Mouse (Mus musculus) layer of hippocampus, postnatal 10 days (tissue): ENCODE results near the gene Trim16. TPM values are rescaled to one million over a fixed set of nuclear protein-coding genes. Genes with fewer than 3 reads are reported as not detected.
A peak's percentile ranks its signal among the peaks of the same experiment; 100 is the strongest.

Experiments used
- DNase-seq, 2 experiments: peaks; one replicate each; pipeline ENCODE4 v3.0.0; 2021; ENCODE audit warnings: low spot score in 2 of 2
- long read RNA-seq: library from polyadenylated mRNA; stranded (forward); transcript quantifications from one replicate; pipeline ENCODE4 v2.0.0, GENCODE M21; 2023
- total RNA-seq, 2 experiments: library from RNA; stranded (reverse); gene quantifications; 2 replicates each; pipeline ENCODE4 v1.2.3; 2021

Trim16 gene
- 1 to 10 TPM; 5.3 to 5.5 TPM for total RNA-seq
- long read RNA-seq, partial matches to known transcripts = 0 of 2 reads
- long read RNA-seq, other reads (novel, unspliced or antisense) = 0 of 2 reads

- peak; percentile 45 to 53 for DNase-seq
Observed at GRCm38 (mm10) chr11:62820059-62820541, at the start of gene Trim16. Gene Trim16 (plus strand): TSS chr11:62820231.

GRCm38 (mm10) chr11:62776510-62776909, 43.5 kb upstream of the Trim16 start:
- no peak for DNase-seq

GRCm38 (mm10) chr11:62788935-62789616, 31.0 kb upstream of the Trim16 start, which contains the start of gene Zfp286:
Gene Zfp286 (minus strand): TSS chr11:62789462.
- peak; percentile 91 for DNase-seq

GRCm38 (mm10) chr11:62789617-62789936, 30.5 kb upstream of the Trim16 start:
- no peak for DNase-seq

- no peak for DNase-seq
Observed at GRCm38 (mm10) chr11:62804119-62804518, 15.9 kb upstream of the Trim16 start.

GRCm38 (mm10) chr11:62807965-62808364, 12.1 kb upstream of the Trim16 start:
- DNase-seq = no peak

GRCm38 (mm10) chr11:62809201-62809600, 10.8 kb upstream of the Trim16 start:
- DNase-seq = no peak

- no peak for DNase-seq
Observed at GRCm38 (mm10) chr11:62812268-62812667, 7.8 kb upstream of the Trim16 start.

GRCm38 (mm10) chr11:62813497-62813896, 6.5 kb upstream of the Trim16 start:
- no peak for DNase-seq

GRCm38 (mm10) chr11:62813970-62814624, 5.9 kb upstream of the Trim16 start:
- DNase-seq = no peak

- no peak for DNase-seq
Observed at GRCm38 (mm10) chr11:62814625-62815024, 5.4 kb upstream of the Trim16 start.

GRCm38 (mm10) chr11:62815438-62815837, 4.6 kb upstream of the Trim16 start:
- no peak for DNase-seq

GRCm38 (mm10) chr11:62816591-62816990, 3.4 kb upstream of the Trim16 start:
- no peak for DNase-seq

GRCm38 (mm10) chr11:62819059-62819686, 858 bp upstream of the Trim16 start:
- no peak for DNase-seq

GRCm38 (mm10) chr11:62820661-62821437, 818 bp downstream of the Trim16 start:
- DNase-seq = peak in 1 of 2 experiments; percentile 14

- DNase-seq = no peak
Observed at GRCm38 (mm10) chr11:62821893-62822292, 1.9 kb downstream of the Trim16 start.

GRCm38 (mm10) chr11:62824211-62824610, 4.2 kb downstream of the Trim16 start:
- DNase-seq = no peak

- DNase-seq = no peak
Observed at GRCm38 (mm10) chr11:62825222-62826105, 5.4 kb downstream of the Trim16 start.

GRCm38 (mm10) chr11:62826106-62826733, 6.2 kb downstream of the Trim16 start:
- DNase-seq = no peak

- no peak for DNase-seq
Observed at GRCm38 (mm10) chr11:62827135-62827534, 7.1 kb downstream of the Trim16 start.
